Mouse (Mus musculus): ENCODE data around the gene Flvcr2.

- TF ChIP-seq POLR2A (IDR thresholded peaks at IDR 0.05; ENCODE audit: extremely low read depth, insufficient read depth, low read length): no peak
- no peak for TF ChIP-seq CTCF (IDR thresholded peaks at IDR 0.05; ENCODE audit: low read depth, low read length)
Measured at GRCm38 (mm10) chr12:85862514-85862913, 116.2 kb downstream of the Flvcr2 start.

Data from liver, adult 2 months (tissue).